Mouse (Mus musculus): ENCODE data around the gene Gkn2.

GRCm38 (mm10) chr6:87388877-87389276 is 15.7 kb downstream of the Gkn2 start, which contains the start of gene Gkn3:
- TF ChIP-seq POLR2A (IDR thresholded peaks at IDR 0.05; ENCODE audit: borderline replicate concordance, extremely low read depth, low read depth, low read length) (no peak), CTCF (IDR thresholded peaks at IDR 0.05; ENCODE audit: insufficient read depth, low read length) (no peak)
